Mouse (Mus musculus) left cerebral cortex, adult 6 months (tissue): ENCODE results near the gene Ebp. TPM values are rescaled to one million over a fixed set of nuclear protein-coding genes. Genes with fewer than 3 reads are reported as not detected.

Source experiments
- long read RNA-seq, 2 experiments: library from polyadenylated mRNA; unstranded; transcript quantifications; one replicate each; pipeline ENCODE4 v2.0.0; 2019 to 2020
- polyA plus RNA-seq: library from polyadenylated mRNA; unstranded; fragments of <200 nt; fragmentation: Nextera tagmentation; gene quantifications from 2 replicates; pipeline ENCODE4 v1.2.3, GENCODE M21; 2021

Ebp gene
- 21.2 and 23.3 TPM in 2 replicates for polyA plus RNA-seq
- long read RNA-seq, experiment 1, transcript Ebp-201 (5 exons, 1,743 nt), result major isoform, 38 of 39 reads
- long read RNA-seq, experiment 1, partial matches to known transcripts, result 1 of 39 reads
- long read RNA-seq, experiment 1, other reads (novel, unspliced or antisense), result 0 of 39 reads
- long read RNA-seq, experiment 2, transcript Ebp-201 (5 exons, 1,743 nt), result major isoform, 28 of 35 reads
- long read RNA-seq, experiment 2, partial matches to known transcripts, result 6 of 35 reads
- long read RNA-seq, experiment 2, other reads (novel, unspliced or antisense), result 0 of 35 reads

DNA sequence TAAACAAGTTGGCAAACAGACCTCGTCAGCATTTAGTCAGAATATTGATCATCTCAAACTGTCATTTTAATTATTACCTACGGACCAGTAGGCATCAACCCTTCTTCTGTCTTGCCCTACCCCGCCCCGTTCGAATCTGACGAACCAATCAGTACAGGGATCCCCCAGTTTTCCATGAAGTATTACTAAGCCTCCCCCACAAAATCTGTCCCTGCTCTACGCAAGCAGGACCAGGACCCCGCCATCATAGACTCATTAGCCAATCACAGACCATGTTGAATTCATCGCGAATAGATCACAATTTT, at the start of gene Ebp:
TSS of gene Ebp (minus strand) at position 94 of the 305 bp plus-strand sequence.

DNA sequence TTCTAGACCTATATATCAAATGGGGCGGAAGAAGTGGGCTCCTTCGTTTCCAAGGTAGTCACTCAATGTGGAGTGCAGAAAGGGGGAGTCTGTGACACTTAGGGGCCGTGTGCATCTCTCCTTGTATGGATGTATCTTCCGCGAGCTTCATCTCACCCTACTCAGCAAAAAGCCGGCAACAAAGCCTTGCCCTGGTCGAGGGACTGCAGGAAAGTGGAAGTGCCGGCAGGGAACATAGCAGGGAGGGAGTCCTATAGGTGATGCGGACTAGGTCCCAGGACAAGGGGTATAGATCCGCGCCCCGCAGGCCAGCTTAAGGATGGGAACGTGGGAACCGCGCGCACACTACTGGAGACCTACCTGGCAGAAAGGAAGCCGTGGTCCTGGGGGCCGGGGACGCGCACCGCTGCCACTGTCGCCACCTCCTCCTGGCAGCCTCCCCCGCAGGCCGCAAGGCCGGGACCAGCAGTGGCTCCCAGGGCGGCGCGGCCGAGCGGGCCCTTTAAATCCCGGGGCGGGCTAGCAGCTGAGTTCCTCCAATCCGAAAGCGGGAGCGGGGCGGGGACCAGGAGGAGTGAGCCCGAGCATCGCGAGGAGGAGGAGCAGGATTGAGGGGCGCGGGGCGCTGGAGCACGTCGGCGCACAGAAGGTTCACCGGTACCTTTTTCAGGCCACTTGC, 12.8 kb upstream of the Ebp start, which contains the start of gene Porcn:
TSS of gene Porcn (minus strand) at position 511 of the 679 bp plus-strand sequence.

GRCm38 (mm10) chrX:8175504-8176385, 17.6 kb downstream of the Ebp start, which contains the start of gene Tbc1d25:
Gene Tbc1d25 (minus strand): TSS chrX:8176181.

DNA sequence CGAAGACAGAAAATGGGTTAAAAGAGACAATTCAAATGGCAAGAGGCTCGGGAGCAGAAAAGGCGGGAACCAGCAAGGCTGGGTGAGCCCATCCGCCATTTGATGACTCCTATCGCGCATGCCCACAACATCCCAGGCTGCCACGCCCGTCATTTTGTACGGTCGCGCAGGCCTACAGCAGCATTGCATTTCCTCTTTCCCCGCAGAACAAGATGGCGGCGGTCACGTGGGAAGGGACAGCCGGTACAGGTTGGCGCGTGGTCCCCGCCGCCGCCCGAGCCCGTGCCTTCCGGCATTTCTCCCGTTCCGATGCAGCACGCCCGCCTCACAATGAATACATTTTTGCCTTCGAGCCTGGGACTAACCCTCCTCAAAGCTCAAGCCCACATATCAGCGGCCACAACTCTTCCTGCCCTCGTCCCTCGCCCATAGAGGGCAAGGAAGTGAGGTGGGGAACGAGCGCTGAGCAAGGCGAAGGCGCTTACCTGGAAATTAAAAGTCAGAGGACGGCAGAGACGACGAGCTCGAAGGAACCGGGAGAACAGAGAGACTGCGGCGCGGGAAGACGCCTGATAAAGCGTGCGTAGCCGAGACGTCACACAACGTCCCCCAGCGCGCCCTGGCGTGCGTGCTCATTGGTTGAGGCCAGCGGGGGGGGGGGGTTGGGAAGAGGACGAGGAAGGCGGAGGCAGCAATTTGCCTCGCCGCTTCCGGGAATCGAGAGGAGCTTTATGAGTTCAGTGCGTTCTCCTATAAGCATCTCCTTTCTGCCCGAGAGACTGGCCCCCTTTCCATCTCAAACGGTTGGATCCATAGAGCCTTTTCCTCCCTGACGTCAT, 47.9 kb downstream of the Ebp start, which contains the start of gene Rbm3:
TSS of gene Rbm3 (minus strand) at position 728 of the 839 bp plus-strand sequence.

Other genes starting within 250 kb of the Ebp start
- gene Hdac6, start 245.6 kb downstream of the Ebp start, polyA plus RNA-seq, result 9.2 and 9.8 TPM in 2 replicates
- not detected in 2 replicates for gene Gata1, start 215.4 kb downstream of the Ebp start, polyA plus RNA-seq
- gene Glod5, start 175.0 kb downstream of the Ebp start, polyA plus RNA-seq, result 0.33 TPM in 1 of 2 replicates, not detected in the other
- 7.6 and 9.3 TPM in 2 replicates for gene Suv39h1, start 118.8 kb downstream of the Ebp start, polyA plus RNA-seq
- 0.25 and 0.46 TPM in 2 replicates for gene Was, start 103.0 kb downstream of the Ebp start, polyA plus RNA-seq
- 17.2 and 22.4 TPM in 2 replicates for gene Wdr13, start 60.6 kb downstream of the Ebp start, polyA plus RNA-seq
- 160 and 174 TPM in 2 replicates for gene Rbm3, start 47.6 kb downstream of the Ebp start, polyA plus RNA-seq
- 10.7 and 11.2 TPM in 2 replicates for gene Tbc1d25, start 17.3 kb downstream of the Ebp start, polyA plus RNA-seq
- gene Porcn, start 13.0 kb upstream of the Ebp start, polyA plus RNA-seq, result 57.0 and 59.0 TPM in 2 replicates
- 29.1 and 29.3 TPM in 2 replicates for gene Ftsj1, start 58.9 kb upstream of the Ebp start, polyA plus RNA-seq
- gene Slc38a5, start 77.6 kb upstream of the Ebp start, polyA plus RNA-seq, result 2.8 and 4.6 TPM in 2 replicates
- gene Ssxb10, start 133.9 kb upstream of the Ebp start, polyA plus RNA-seq, result not detected in 2 replicates
- not detected in 2 replicates for gene Ssxb9, start 173.5 kb upstream of the Ebp start, polyA plus RNA-seq
- not detected in 2 replicates for gene Ssxb1, start 219.8 kb upstream of the Ebp start, polyA plus RNA-seq